9 mouse cellular contexts compared by ENCODE assay signal in the genomic region with DNA sequence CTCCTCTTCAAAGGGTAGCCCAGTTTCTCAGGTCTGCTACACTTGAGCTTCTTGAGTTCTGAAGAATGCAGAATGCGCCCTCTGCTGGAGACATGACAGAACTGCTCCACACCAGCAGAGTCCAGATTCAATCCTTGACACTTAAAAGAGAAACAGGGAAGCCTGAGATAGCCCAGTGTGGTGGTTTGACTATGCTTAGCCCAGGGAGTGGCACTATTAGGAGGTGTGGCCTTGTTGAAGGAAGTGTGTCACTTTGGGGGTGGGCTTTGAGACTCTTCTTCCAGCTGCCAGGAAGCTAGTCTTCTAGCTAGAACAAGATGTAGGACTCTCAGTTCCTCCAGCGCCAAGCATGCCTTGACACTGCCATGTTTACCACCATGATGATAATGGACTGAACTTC. TPM values are rescaled to one million over a fixed set of nuclear protein-coding genes. Genes with fewer than 3 reads are reported as not detected.
DNase-seq lines count a peak whose midpoint lies in the region; ATAC-seq and TF ChIP-seq lines count a peak whose summit lies in the region.
"Had no signal": no experiment of that assay in that cellular context is flagged by ENCODE, and none has a peak within 500 bp of the region (broad histone marks: within the 10 kb centered on the region; RNA-seq: fewer than 3 reads in every experiment).

No protein-coding gene starts in this region.

- intact Hi-C loops in heart, postnatal 25 days (cut with DNase I): loop anchor here (1.0 to 2.0 kb wide), 2 partner anchors 14 to 57 kb away; no protein-coding TSS in a partner anchor

- no peak overlapping the region for H3K4me3 ChIP-seq in G1E (ENCODE audit: low read depth, low read length)
- no peak overlapping the region for H3K4me3 ChIP-seq in cerebellum, adult 2 months (replicated peaks; ENCODE audit: insufficient read depth, low read depth, low read length)

- H3K9me3 ChIP-seq in G1E (replicated peaks): no peaks in the 10 kb centered on the region

- peak; percentile 77 to 87 for DNase-seq in heart, adult 18-20 months
- DNase-seq in heart, postnatal 25 days (ENCODE audit: low spot score): no peak
- peak; percentile 81 for DNase-seq in G1E (ENCODE audit: low spot score)
- DNase-seq in cerebellum, adult 2 months: peak; percentile 73 to 76
- peak; percentile 82 for DNase-seq in gastrocnemius, adult 18-20 months (ENCODE audit: low spot score)
- DNase-seq in layer of hippocampus, adult 9-10 months (ENCODE audit: low spot score): peak; percentile 77
- peak; percentile 72 to 84 for DNase-seq in lung, postnatal 4 days
- peak; percentile 63 to 81 for DNase-seq in spleen, postnatal 10 days (ENCODE audit: low spot score in 2 of 2)

- peak; percentile 97 for TF ChIP-seq CTCF in G1E (IDR thresholded peaks at IDR 0.05; ENCODE audit: low read depth, low read length)
- peak; percentile 83 for TF ChIP-seq CTCF in cerebellum, adult 2 months (IDR thresholded peaks at IDR 0.05; ENCODE audit: borderline replicate concordance, insufficient read depth, low read depth, low read length)

- no peak for ATAC-seq in G1E (ENCODE audit: extremely low read depth, insufficient number of reproducible peaks, low FRiP score, poor library complexity, severe bottlenecking)

- no peak for TF ChIP-seq POLR2A in cerebellum, adult 2 months (IDR thresholded peaks at IDR 0.05; ENCODE audit: borderline replicate concordance, insufficient read depth, low read length)

- H3K27me3 ChIP-seq in G1E (ENCODE audit: insufficient read depth, low read length): peaks cover 22% of the 10 kb centered on the region
- no peaks in the 10 kb centered on the region for H3K27me3 ChIP-seq in cerebellum, adult 2 months (ENCODE audit: control insufficient read depth, insufficient read depth, low read length)

- H3K27ac ChIP-seq in cerebellum, adult 2 months (ENCODE audit: insufficient read depth, low read length): no peak overlapping the region

- 42% methylated on average over 2 of the region's 2 CpGs for WGBS in cerebellum, adult 2 months

- peaks cover 32% of the 10 kb centered on the region for H3K4me1 ChIP-seq in G1E (ENCODE audit: insufficient read depth, low read depth, low read length)
- peaks cover under 1% of the 10 kb centered on the region; the same call in 1 of the 2 replicates for H3K4me1 ChIP-seq in cerebellum, adult 2 months (ENCODE audit: control insufficient read depth, insufficient read depth, low read length)

- H3K36me3 ChIP-seq in G1E (replicated peaks): no peaks in the 10 kb centered on the region

RNA-seq across cellular contexts. Expression of a gene that starts 3.9 kb away (rescaled TPM):
- total RNA-seq in heart, adult 18-20 months (2021): not detected
- not detected for total RNA-seq in heart, postnatal 25 days (2021)
- total RNA-seq in G1E (2014; fragmentation: Nextera tagmentation) (not detected in 2 replicates), G1E (2017) (0.16 and 0.17 TPM in 2 replicates)
- polyA plus RNA-seq in G1E (2012): not detected in 2 replicates
- not detected in 2 replicates for polyA plus RNA-seq in cerebellum, adult 2 months (2012; rRNA removed)
- total RNA-seq in gastrocnemius, adult 18-20 months (2021): not detected
- polyA plus RNA-seq: lung, embryonic 16.5 days had no signal

RNA-seq across cellular contexts. Expression of a gene that starts 4.0 kb away (rescaled TPM):
- total RNA-seq in heart, adult 18-20 months (2021): not detected
- not detected for total RNA-seq in heart, postnatal 25 days (2021)
- total RNA-seq in G1E (2014; fragmentation: Nextera tagmentation) (not detected in 2 replicates), G1E (2017) (not detected in 2 replicates)
- polyA plus RNA-seq in G1E (2012): not detected in 2 replicates
- polyA plus RNA-seq in cerebellum, adult 2 months (2012; rRNA removed): 1.6 and 1.8 TPM in 2 replicates
- total RNA-seq in gastrocnemius, adult 18-20 months (2021): not detected
